Mouse (Mus musculus): ENCODE results near the gene Jazf1.

- TF ChIP-seq CTCF (conservative IDR thresholded peaks at IDR 0.05 in 1 of 2, IDR thresholded peaks at IDR 0.05 in 1 of 2; ENCODE audit: low read depth in 2 of 2, low read length in 2 of 2), result no peak
- no peak for TF ChIP-seq POLR2A (IDR thresholded peaks at IDR 0.05; ENCODE audit: low read depth, low read length)
- TF ChIP-seq MAX (IDR thresholded peaks at IDR 0.05; ENCODE audit: low read length), result no peak
- TF ChIP-seq EP300 (IDR thresholded peaks at IDR 0.05; ENCODE audit: low read length), result no peak
- TF ChIP-seq TBP (conservative IDR thresholded peaks at IDR 0.05; ENCODE audit: low read depth, low read length), result no peak
- no peak for TF ChIP-seq TCF12 (IDR thresholded peaks at IDR 0.05; ENCODE audit: low read depth, low read length)
- TF ChIP-seq MYC (IDR thresholded peaks at IDR 0.05; ENCODE audit: low read depth, low read length), result no peak
- no peak for TF ChIP-seq ZKSCAN1 (IDR thresholded peaks at IDR 0.05; ENCODE audit: borderline replicate concordance, low read depth, low read length)
- TF ChIP-seq NELFE (IDR thresholded peaks at IDR 0.05; ENCODE audit: low read depth, low read length), result no peak
- TF ChIP-seq USF1 (IDR thresholded peaks at IDR 0.05; ENCODE audit: low read depth, low read length), result no peak
- TF ChIP-seq ZC3H11A (IDR thresholded peaks at IDR 0.05; ENCODE audit: low read depth, low read length), result no peak
- no peak for TF ChIP-seq JUND (conservative IDR thresholded peaks at IDR 0.05; ENCODE audit: low read depth, low read length)
Measured at GRCm38 (mm10) chr6:52929358-52929757, 139.1 kb downstream of the Jazf1 start.
